Mouse (Mus musculus): ENCODE data around the gene Cnrip1. TPM values are rescaled to one million over a fixed set of nuclear protein-coding genes. Genes with fewer than 3 reads are reported as not detected.
"Not testable (repeated sequence)": the region's sequence is repeated elsewhere in the genome, so short reads cannot be mapped to it uniquely, and the experiment has no call there.

Cnrip1 gene
- polyA plus RNA-seq, 1 experiment = 6.5 TPM

- H3K4me3 ChIP-seq (ENCODE audit: insufficient read depth, low read depth, low read length) = no peak overlapping the region
- no peak for TF ChIP-seq POLR2A (IDR thresholded peaks at IDR 0.05; ENCODE audit: low read depth, low read length)
- no peak for TF ChIP-seq CTCF (conservative IDR thresholded peaks at IDR 0.05; ENCODE audit: insufficient read depth, insufficient read length, low read depth, low read length)
- H3K36me3 ChIP-seq (ENCODE audit: control insufficient read depth, insufficient read depth, low read length) = no peaks in the 10 kb centered on the region
These were observed 42.9 kb upstream of the Cnrip1 start for GRCm38 (mm10) chr11:17008498-17008941.

GRCm38 (mm10) chr11:17012948-17013347 lies 38.4 kb upstream of the Cnrip1 start:
- no peak for DNase-seq
- Histone ChIP-seq H3K27ac (ENCODE audit: insufficient read depth, low read depth, low read length) (no peak overlapping the region), H3K4me1 (ENCODE audit: control insufficient read depth, insufficient read depth, low read length) (no peaks in the 10 kb centered on the region), H3K4me3 (ENCODE audit: insufficient read depth, low read depth, low read length) (no peak overlapping the region), H3K36me3 (ENCODE audit: control insufficient read depth, insufficient read depth, low read length) (no peaks in the 10 kb centered on the region), H3K27me3 (replicated peaks; ENCODE audit: control insufficient read depth, insufficient read depth, low read length) (no peaks in the 10 kb centered on the region)
- no peak for TF ChIP-seq CTCF (conservative IDR thresholded peaks at IDR 0.05; ENCODE audit: insufficient read depth, insufficient read length, low read depth, low read length)
- TF ChIP-seq POLR2A (IDR thresholded peaks at IDR 0.05; ENCODE audit: low read depth, low read length) = no peak

More at GRCm38 (mm10) chr11:17008498-17008941, 42.9 kb upstream of the Cnrip1 start:
- WGBS = 72% methylated on average over 7 of the region's 7 CpGs
- Histone ChIP-seq H3K27me3 (replicated peaks; ENCODE audit: control insufficient read depth, insufficient read depth, low read length) (no peaks in the 10 kb centered on the region), H3K4me1 (ENCODE audit: control insufficient read depth, insufficient read depth, low read length) (no peaks in the 10 kb centered on the region), H3K27ac (ENCODE audit: insufficient read depth, low read depth, low read length) (no peak overlapping the region; the same call in 1 of the 2 replicates)
- DNase-seq = no peak

- DNase-seq = no peak
- 94% methylated on average over 7 of the region's 7 CpGs for WGBS
- Histone ChIP-seq H3K27me3 (replicated peaks; ENCODE audit: control insufficient read depth, insufficient read depth, low read length) (no peaks in the 10 kb centered on the region), H3K36me3 (ENCODE audit: control insufficient read depth, insufficient read depth, low read length) (no peaks in the 10 kb centered on the region), H3K4me3 (ENCODE audit: insufficient read depth, low read depth, low read length) (no peak overlapping the region), H3K27ac (ENCODE audit: insufficient read depth, low read depth, low read length) (no peak overlapping the region), H3K4me1 (ENCODE audit: control insufficient read depth, insufficient read depth, low read length) (no peaks in the 10 kb centered on the region)
- TF ChIP-seq POLR2A (IDR thresholded peaks at IDR 0.05; ENCODE audit: low read depth, low read length) (no peak), CTCF (conservative IDR thresholded peaks at IDR 0.05; ENCODE audit: insufficient read depth, insufficient read length, low read depth, low read length) (peak; percentile 17; the same call in 1 of the 2 replicates)
These were observed 32.1 kb upstream of the Cnrip1 start for GRCm38 (mm10) chr11:17019328-17019727.

GRCm38 (mm10) chr11:17023206-17023605 lies 28.2 kb upstream of the Cnrip1 start:
- no peaks in the 10 kb centered on the region for H3K36me3 ChIP-seq (ENCODE audit: control insufficient read depth, insufficient read depth, low read length)
- WGBS = 73% methylated on average over 6 of the region's 6 CpGs
- H3K4me1 ChIP-seq (ENCODE audit: control insufficient read depth, insufficient read depth, low read length) = no peaks in the 10 kb centered on the region
- TF ChIP-seq POLR2A (IDR thresholded peaks at IDR 0.05; ENCODE audit: low read depth, low read length) (no peak), CTCF (conservative IDR thresholded peaks at IDR 0.05; ENCODE audit: insufficient read depth, insufficient read length, low read depth, low read length) (no peak)
- no peak overlapping the region for H3K27ac ChIP-seq (ENCODE audit: insufficient read depth, low read depth, low read length)
- no peaks in the 10 kb centered on the region for H3K27me3 ChIP-seq (replicated peaks; ENCODE audit: control insufficient read depth, insufficient read depth, low read length)
- no peak overlapping the region for H3K4me3 ChIP-seq (ENCODE audit: insufficient read depth, low read depth, low read length)
- no peak for DNase-seq

GRCm38 (mm10) chr11:17023984-17024383 lies 27.4 kb upstream of the Cnrip1 start:
- DNase-seq = no peak
- Histone ChIP-seq H3K4me1 (ENCODE audit: control insufficient read depth, insufficient read depth, low read length) (no peaks in the 10 kb centered on the region), H3K36me3 (ENCODE audit: control insufficient read depth, insufficient read depth, low read length) (no peaks in the 10 kb centered on the region), H3K27me3 (replicated peaks; ENCODE audit: control insufficient read depth, insufficient read depth, low read length) (no peaks in the 10 kb centered on the region), H3K4me3 (ENCODE audit: insufficient read depth, low read depth, low read length) (no peak overlapping the region), H3K27ac (ENCODE audit: insufficient read depth, low read depth, low read length) (no peak overlapping the region)
- TF ChIP-seq POLR2A (IDR thresholded peaks at IDR 0.05; ENCODE audit: low read depth, low read length) (no peak), CTCF (conservative IDR thresholded peaks at IDR 0.05; ENCODE audit: insufficient read depth, insufficient read length, low read depth, low read length) (no peak)
- WGBS = 84% methylated on average over 3 of the region's 3 CpGs

GRCm38 (mm10) chr11:17045806-17046205 lies 5.6 kb upstream of the Cnrip1 start:
- Histone ChIP-seq H3K4me1 (ENCODE audit: control insufficient read depth, insufficient read depth, low read length) (no peaks in the 10 kb centered on the region), H3K36me3 (ENCODE audit: control insufficient read depth, insufficient read depth, low read length) (no peaks in the 10 kb centered on the region), H3K27ac (ENCODE audit: insufficient read depth, low read depth, low read length) (no peak overlapping the region), H3K4me3 (ENCODE audit: insufficient read depth, low read depth, low read length) (no peak overlapping the region), H3K27me3 (replicated peaks; ENCODE audit: control insufficient read depth, insufficient read depth, low read length) (no peaks in the 10 kb centered on the region; the same call in 1 of the 2 replicates)
- DNase-seq = no peak
- no peak for TF ChIP-seq CTCF (conservative IDR thresholded peaks at IDR 0.05; ENCODE audit: insufficient read depth, insufficient read length, low read depth, low read length)
- no peak for TF ChIP-seq POLR2A (IDR thresholded peaks at IDR 0.05; ENCODE audit: low read depth, low read length)
- 95% methylated on average over 2 of the region's 2 CpGs for WGBS

GRCm38 (mm10) chr11:17052476-17053049 lies 1.2 kb downstream of the Cnrip1 start:
- Histone ChIP-seq H3K36me3 (ENCODE audit: control insufficient read depth, insufficient read depth, low read length) (no peaks in the 10 kb centered on the region), H3K4me1 (ENCODE audit: control insufficient read depth, insufficient read depth, low read length) (no peaks in the 10 kb centered on the region), H3K27ac (ENCODE audit: insufficient read depth, low read depth, low read length) (no peak overlapping the region), H3K4me3 (ENCODE audit: insufficient read depth, low read depth, low read length) (peak overlapping the region; percentile 49), H3K27me3 (replicated peaks; ENCODE audit: control insufficient read depth, insufficient read depth, low read length) (no peaks in the 10 kb centered on the region; the same call in 1 of the 2 replicates)
- WGBS = 11% methylated on average over 6 of the region's 6 CpGs
- DNase-seq = no peak
- no peak for TF ChIP-seq CTCF (conservative IDR thresholded peaks at IDR 0.05; ENCODE audit: insufficient read depth, insufficient read length, low read depth, low read length)

- WGBS = 93% methylated on average over 2 of the region's 2 CpGs
- DNase-seq; H3K27me3 ChIP-seq (replicated peaks; ENCODE audit: control insufficient read depth, insufficient read depth, low read length); H3K4me1 ChIP-seq (ENCODE audit: control insufficient read depth, insufficient read depth, low read length); H3K27ac ChIP-seq (ENCODE audit: insufficient read depth, low read depth, low read length); H3K4me3 ChIP-seq (ENCODE audit: insufficient read depth, low read depth, low read length); H3K36me3 ChIP-seq (ENCODE audit: control insufficient read depth, insufficient read depth, low read length): not testable (repeated sequence)
These were observed 18.0 kb downstream of the Cnrip1 start for GRCm38 (mm10) chr11:17069360-17069759.

All from kidney, adult 2 months (tissue).